Mouse (Mus musculus): ENCODE measurements around the gene Kdf1. TPM values are rescaled to one million over a fixed set of nuclear protein-coding genes. Genes with fewer than 3 reads are reported as not detected.
A peak's percentile ranks its signal among the peaks of the same experiment; 100 is the strongest.
"Not testable (repeated sequence)": the region's sequence is repeated elsewhere in the genome, so short reads cannot be mapped to it uniquely, and the experiment has no call there.

Kdf1 gene
- polyA plus RNA-seq, 1 experiment from 2014 or later = 29.6 TPM

DNA sequence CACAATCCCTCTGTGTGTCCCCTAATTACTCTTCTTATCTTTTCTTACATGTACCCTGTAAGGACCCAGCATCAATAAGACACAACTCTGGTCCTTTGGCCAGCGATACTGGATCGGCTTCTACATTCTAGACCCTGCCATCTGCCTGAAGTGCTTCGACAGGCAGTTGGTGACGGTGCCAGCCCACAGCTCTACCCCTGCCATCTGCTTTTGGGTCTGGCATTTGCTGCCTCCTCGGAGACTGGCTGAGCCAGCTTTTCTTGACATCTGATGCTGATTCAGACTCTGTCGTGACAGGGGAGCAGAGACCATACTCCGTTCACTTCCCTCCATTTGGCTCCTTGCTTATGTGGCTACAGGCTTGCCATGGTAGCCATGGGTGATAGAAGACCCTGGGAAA lies 9.8 kb upstream of the Kdf1 start:
- Histone ChIP-seq H3K9me3 (ENCODE audit: low read length) (no peaks in the 10 kb centered on the region), H3K9ac (replicated peaks; ENCODE audit: low read length) (no peak overlapping the region), H3K4me2 (replicated peaks; ENCODE audit: low read depth, low read length) (no peak overlapping the region), H3K27me3 (ENCODE audit: insufficient read depth, low read length) (peaks cover 13% of the 10 kb centered on the region), H3K27ac (ENCODE audit: low read length) (no peak overlapping the region), H3K4me3 (ENCODE audit: low read length) (no peak overlapping the region), H3K36me3 (ENCODE audit: insufficient read depth, low read length) (no peaks in the 10 kb centered on the region), H3K4me1 (ENCODE audit: insufficient read depth, low read length) (no peaks in the 10 kb centered on the region)
- ATAC-seq (ENCODE audit: low FRiP score, low TSS enrichment) = no peak
- WGBS = 79% methylated on average over 7 of the region's 7 CpGs

- H3K4me2 ChIP-seq (replicated peaks; ENCODE audit: low read depth, low read length) = no peak overlapping the region
- no peak overlapping the region for H3K27ac ChIP-seq (ENCODE audit: low read length)
- H3K4me1 ChIP-seq (ENCODE audit: insufficient read depth, low read length) = no peaks in the 10 kb centered on the region
- H3K4me3 ChIP-seq (ENCODE audit: low read length) = no peak overlapping the region
- 77% methylated on average over 5 of the region's 5 CpGs for WGBS
- no peaks in the 10 kb centered on the region for H3K36me3 ChIP-seq (ENCODE audit: insufficient read depth, low read length)
- peaks cover 6% of the 10 kb centered on the region for H3K27me3 ChIP-seq (ENCODE audit: insufficient read depth, low read length)
- ATAC-seq (ENCODE audit: low FRiP score, low TSS enrichment) = no peak
- no peak overlapping the region for H3K9ac ChIP-seq (replicated peaks; ENCODE audit: low read length)
- no peaks in the 10 kb centered on the region for H3K9me3 ChIP-seq (ENCODE audit: low read length)
Measured at GRCm38 (mm10) chr4:133511050-133511449, 7.7 kb upstream of the Kdf1 start.

GRCm38 (mm10) chr4:133512511-133512910 lies 6.3 kb upstream of the Kdf1 start:
- not testable (repeated sequence) for ATAC-seq (ENCODE audit: low FRiP score, low TSS enrichment); H3K27ac ChIP-seq (ENCODE audit: low read length); H3K4me3 ChIP-seq (ENCODE audit: low read length); H3K4me2 ChIP-seq (replicated peaks; ENCODE audit: low read depth, low read length); H3K36me3 ChIP-seq (ENCODE audit: insufficient read depth, low read length); H3K27me3 ChIP-seq (ENCODE audit: insufficient read depth, low read length); H3K9me3 ChIP-seq (ENCODE audit: low read length); H3K4me1 ChIP-seq (ENCODE audit: insufficient read depth, low read length); H3K9ac ChIP-seq (replicated peaks; ENCODE audit: low read length)
- 40% methylated on average over 4 of the region's 5 CpGs for whole genome bisulfite sequencing

GRCm38 (mm10) chr4:133512972-133513371 lies 5.8 kb upstream of the Kdf1 start:
- Histone ChIP-seq H3K4me3 (ENCODE audit: low read length) (no peak overlapping the region), H3K36me3 (ENCODE audit: insufficient read depth, low read length) (no peaks in the 10 kb centered on the region), H3K9me3 (ENCODE audit: low read length) (no peaks in the 10 kb centered on the region), H3K9ac (replicated peaks; ENCODE audit: low read length) (no peak overlapping the region), H3K4me2 (replicated peaks; ENCODE audit: low read depth, low read length) (no peak overlapping the region), H3K27ac (ENCODE audit: low read length) (no peak overlapping the region), H3K4me1 (ENCODE audit: insufficient read depth, low read length) (no peaks in the 10 kb centered on the region), H3K27me3 (ENCODE audit: insufficient read depth, low read length) (peaks cover 4% of the 10 kb centered on the region; the same call in 1 of the 2 replicates)
- ATAC-seq (ENCODE audit: low FRiP score, low TSS enrichment) = peak; percentile 49; the same call in 1 of the 2 replicates
- 11% methylated on average over 8 of the region's 8 CpGs for WGBS

- Histone ChIP-seq H3K36me3 (ENCODE audit: insufficient read depth, low read length) (no peaks in the 10 kb centered on the region), H3K27me3 (ENCODE audit: insufficient read depth, low read length) (peaks cover 29% of the 10 kb centered on the region), H3K4me3 (ENCODE audit: low read length) (peak overlapping the region; percentile 59), H3K9me3 (ENCODE audit: low read length) (no peaks in the 10 kb centered on the region), H3K4me1 (ENCODE audit: insufficient read depth, low read length) (peaks cover 4% of the 10 kb centered on the region; the same call in 1 of the 2 replicates), H3K27ac (ENCODE audit: low read length) (0 out of 2 replicates have a peak overlapping the region, but pooled peaks have one; percentile 59), H3K4me2 (replicated peaks; ENCODE audit: low read depth, low read length) (peak overlapping the region; percentile 57), H3K9ac (replicated peaks; ENCODE audit: low read length) (peak overlapping the region; percentile 78)
- 2% methylated on average over 24 of the region's 25 CpGs for WGBS
- peak; percentile 82 for ATAC-seq (ENCODE audit: low FRiP score, low TSS enrichment)
Measured at GRCm38 (mm10) chr4:133519369-133519665, 554 bp downstream of the Kdf1 start.

- H3K4me2 ChIP-seq (replicated peaks; ENCODE audit: low read depth, low read length) = no peak overlapping the region
- H3K4me3 ChIP-seq (ENCODE audit: low read length) = no peak overlapping the region
- H3K36me3 ChIP-seq (ENCODE audit: insufficient read depth, low read length) = no peaks in the 10 kb centered on the region
- no peak overlapping the region for H3K9ac ChIP-seq (replicated peaks; ENCODE audit: low read length)
- H3K27me3 ChIP-seq (ENCODE audit: insufficient read depth, low read length) = peaks cover 29% of the 10 kb centered on the region
- WGBS = 42% methylated on average over 2 of the region's 2 CpGs
- H3K9me3 ChIP-seq (ENCODE audit: low read length) = no peaks in the 10 kb centered on the region
- no peak overlapping the region for H3K27ac ChIP-seq (ENCODE audit: low read length)
- ATAC-seq (ENCODE audit: low FRiP score, low TSS enrichment) = no peak
- H3K4me1 ChIP-seq (ENCODE audit: insufficient read depth, low read length) = peaks cover 4% of the 10 kb centered on the region; the same call in 1 of the 2 replicates
Measured at GRCm38 (mm10) chr4:133521502-133521901, 2.7 kb downstream of the Kdf1 start.

- H3K4me3 ChIP-seq (ENCODE audit: low read length) = no peak overlapping the region
- no peaks in the 10 kb centered on the region for H3K9me3 ChIP-seq (ENCODE audit: low read length)
- ATAC-seq (ENCODE audit: low FRiP score, low TSS enrichment) = no peak
- H3K27ac ChIP-seq (ENCODE audit: low read length) = no peak overlapping the region
- H3K36me3 ChIP-seq (ENCODE audit: insufficient read depth, low read length) = peaks cover 48% of the 10 kb centered on the region
- WGBS = 68% methylated on average over 16 of the region's 16 CpGs
- H3K4me2 ChIP-seq (replicated peaks; ENCODE audit: low read depth, low read length) = no peak overlapping the region
- no peaks in the 10 kb centered on the region for H3K4me1 ChIP-seq (ENCODE audit: insufficient read depth, low read length)
- no peak overlapping the region for H3K9ac ChIP-seq (replicated peaks; ENCODE audit: low read length)
- H3K27me3 ChIP-seq (ENCODE audit: insufficient read depth, low read length) = no peaks in the 10 kb centered on the region
Measured at GRCm38 (mm10) chr4:133527788-133528187, 9.0 kb downstream of the Kdf1 start.

DNA sequence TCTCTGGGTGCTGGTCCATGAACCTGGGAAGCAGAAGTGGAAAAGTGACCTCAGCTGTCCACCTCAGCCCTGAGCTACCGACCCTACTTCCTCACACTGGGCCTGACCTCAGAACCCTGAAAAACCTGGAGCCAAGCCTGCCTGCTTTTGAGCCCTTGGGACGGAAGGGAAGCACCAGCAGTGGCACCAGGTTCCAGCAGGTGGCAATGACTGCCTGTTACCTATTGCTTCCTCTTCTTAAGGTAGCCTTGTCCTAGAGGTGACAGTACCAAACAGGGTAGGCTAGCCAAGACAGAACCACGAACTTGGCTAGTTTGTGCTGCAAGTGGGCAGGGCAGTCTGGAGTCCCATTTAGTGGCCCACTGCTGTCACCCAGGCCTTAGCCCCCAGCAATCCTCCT lies 14.0 kb downstream of the Kdf1 start:
- H3K9me3 ChIP-seq (ENCODE audit: low read length) = no peaks in the 10 kb centered on the region
- H3K4me1 ChIP-seq (ENCODE audit: insufficient read depth, low read length) = no peaks in the 10 kb centered on the region
- peaks cover 85% of the 10 kb centered on the region for H3K36me3 ChIP-seq (ENCODE audit: insufficient read depth, low read length)
- no peaks in the 10 kb centered on the region for H3K27me3 ChIP-seq (ENCODE audit: insufficient read depth, low read length)
- no peak overlapping the region for H3K4me2 ChIP-seq (replicated peaks; ENCODE audit: low read depth, low read length)
- ATAC-seq (ENCODE audit: low FRiP score, low TSS enrichment) = no peak
- no peak overlapping the region for H3K27ac ChIP-seq (ENCODE audit: low read length)
- H3K4me3 ChIP-seq (ENCODE audit: low read length) = no peak overlapping the region
- 80% methylated on average over 3 of the region's 3 CpGs for WGBS
- no peak overlapping the region for H3K9ac ChIP-seq (replicated peaks; ENCODE audit: low read length)

GRCm38 (mm10) chr4:133536081-133536480 lies 17.3 kb downstream of the Kdf1 start:
- no peak for ATAC-seq (ENCODE audit: low FRiP score, low TSS enrichment)
- no peak overlapping the region for H3K27ac ChIP-seq (ENCODE audit: low read length)
- no peak overlapping the region for H3K4me2 ChIP-seq (replicated peaks; ENCODE audit: low read depth, low read length)
- no peaks in the 10 kb centered on the region for H3K9me3 ChIP-seq (ENCODE audit: low read length)
- H3K27me3 ChIP-seq (ENCODE audit: insufficient read depth, low read length) = no peaks in the 10 kb centered on the region
- H3K4me3 ChIP-seq (ENCODE audit: low read length) = no peak overlapping the region
- no peak overlapping the region for H3K9ac ChIP-seq (replicated peaks; ENCODE audit: low read length)
- H3K36me3 ChIP-seq (ENCODE audit: insufficient read depth, low read length) = peaks cover 77% of the 10 kb centered on the region
- no peaks in the 10 kb centered on the region for H3K4me1 ChIP-seq (ENCODE audit: insufficient read depth, low read length)
- WGBS = 85% methylated on average over 3 of the region's 3 CpGs

- no peak overlapping the region for H3K27ac ChIP-seq (ENCODE audit: low read length)
- no peak overlapping the region for H3K9ac ChIP-seq (replicated peaks; ENCODE audit: low read length)
- H3K27me3 ChIP-seq (ENCODE audit: insufficient read depth, low read length) = no peaks in the 10 kb centered on the region
- no peaks in the 10 kb centered on the region for H3K9me3 ChIP-seq (ENCODE audit: low read length)
- WGBS = 84% methylated on average over 5 of the region's 5 CpGs
- H3K36me3 ChIP-seq (ENCODE audit: insufficient read depth, low read length) = peaks cover 76% of the 10 kb centered on the region
- ATAC-seq (ENCODE audit: low FRiP score, low TSS enrichment) = no peak
- H3K4me2 ChIP-seq (replicated peaks; ENCODE audit: low read depth, low read length) = no peak overlapping the region
- H3K4me1 ChIP-seq (ENCODE audit: insufficient read depth, low read length) = no peaks in the 10 kb centered on the region
- H3K4me3 ChIP-seq (ENCODE audit: low read length) = no peak overlapping the region
Measured at GRCm38 (mm10) chr4:133536652-133537051, 17.9 kb downstream of the Kdf1 start.

Data from kidney, embryonic 16.5 days (tissue).